Mouse (Mus musculus) CD4-positive helper T cell, adult 2 months (primary cell): Measurements from ENCODE around the gene Map3k7cl.
A peak's percentile ranks its signal among the peaks of the same experiment; 100 is the strongest.

Experiments
- DNase-seq: peaks from one replicate; pipeline ENCODE4 v3.0.0-alpha.2; 2012; ENCODE audit warnings: low read depth, missing footprints, low spot score

Gene Map3k7cl

DNA sequence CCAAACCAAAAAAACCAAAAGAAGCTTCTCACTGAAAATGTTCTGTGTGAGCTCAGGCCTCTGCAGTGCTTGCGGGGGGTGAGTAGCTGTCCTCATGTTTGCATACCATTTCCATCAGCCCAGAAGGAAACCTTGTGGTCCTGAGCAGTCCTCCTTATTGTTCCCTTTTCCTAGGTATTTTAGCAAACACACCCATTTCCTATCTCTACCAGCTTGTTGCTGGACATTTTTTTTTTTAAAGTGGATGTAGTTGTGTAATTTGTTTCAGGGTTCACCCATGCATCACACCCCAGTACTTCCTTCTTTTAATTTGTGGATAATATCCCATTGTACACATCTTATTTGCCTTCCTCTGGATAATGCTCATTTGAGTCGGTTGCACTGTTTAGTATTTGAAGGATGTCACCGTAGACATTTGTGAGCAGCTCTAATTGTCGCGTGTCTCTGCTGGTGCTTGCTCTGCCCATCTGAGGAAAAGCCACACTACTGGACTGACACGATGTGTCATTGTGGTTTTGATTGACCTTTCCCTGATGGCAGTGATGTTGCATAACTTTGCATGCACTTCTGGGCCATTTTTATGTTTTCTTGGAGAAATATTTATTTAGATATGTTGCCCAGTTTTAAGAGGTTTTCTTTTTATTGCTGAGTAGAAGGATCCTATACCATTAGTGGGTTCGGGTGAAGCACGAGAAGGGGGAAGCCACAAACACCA lies 32.6 kb downstream of the Map3k7cl start:
- DNase-seq: no peak

DNA sequence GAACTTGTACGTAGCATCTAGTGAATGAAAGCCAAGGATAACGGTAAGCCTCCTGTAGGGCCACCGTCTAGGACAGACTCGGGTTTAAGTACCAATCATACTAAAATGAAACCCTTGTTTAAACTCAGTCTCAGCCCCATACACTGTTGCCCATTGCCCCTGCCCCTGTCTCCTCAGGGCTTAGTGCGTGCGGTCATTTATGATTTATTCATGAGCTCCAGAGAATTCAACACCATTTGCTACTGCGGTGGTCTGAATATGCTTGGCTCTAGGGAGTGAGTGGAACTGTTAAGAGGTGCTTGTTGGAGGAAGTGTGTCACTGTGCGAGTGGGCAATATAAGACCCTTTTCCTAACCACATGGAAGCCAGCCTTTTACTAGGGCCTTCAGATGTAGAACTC lies 34.7 kb downstream of the Map3k7cl start:
- DNase-seq: no peak

DNA sequence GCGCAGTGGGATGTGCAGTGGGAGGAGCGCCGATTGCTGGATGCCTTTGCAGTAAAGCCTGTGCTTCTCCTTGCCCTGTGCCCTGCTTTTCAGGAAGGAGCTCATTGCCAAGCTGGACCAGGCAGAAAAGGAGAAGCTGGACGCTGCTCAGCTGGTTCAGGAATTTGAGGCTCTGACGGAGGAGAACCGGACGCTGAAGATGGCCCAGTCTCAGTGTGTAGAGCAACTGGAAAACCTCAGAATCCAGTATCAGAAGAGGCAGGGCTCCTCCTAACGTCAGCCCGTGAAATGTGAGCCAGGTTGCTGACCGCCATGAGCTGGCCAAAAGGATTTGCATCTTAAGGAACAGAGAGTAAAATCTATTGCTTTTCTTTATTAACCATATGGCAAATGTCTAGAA lies 41.0 kb downstream of the Map3k7cl start:
- no peak for DNase-seq

DNA sequence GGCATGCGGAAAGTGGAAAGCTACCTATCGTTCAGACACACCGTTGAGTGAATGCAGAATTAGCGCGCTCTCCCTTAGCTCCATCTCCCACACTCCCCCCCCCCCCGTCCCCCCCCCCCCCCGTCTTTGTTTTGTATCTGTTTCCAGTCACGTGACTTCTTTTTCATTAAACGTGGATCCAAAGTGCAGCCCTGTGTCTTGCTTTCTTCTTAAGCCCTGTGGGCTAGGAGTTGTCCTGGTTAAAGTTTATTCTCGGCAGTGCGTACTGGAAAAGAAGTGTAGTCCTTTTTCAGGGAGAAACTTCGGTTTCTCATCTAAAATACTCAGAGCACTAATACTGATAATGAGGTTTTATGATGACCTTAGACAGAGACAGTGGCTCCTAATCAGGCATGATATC lies 42.0 kb downstream of the Map3k7cl start:
- DNase-seq: no peak

DNA sequence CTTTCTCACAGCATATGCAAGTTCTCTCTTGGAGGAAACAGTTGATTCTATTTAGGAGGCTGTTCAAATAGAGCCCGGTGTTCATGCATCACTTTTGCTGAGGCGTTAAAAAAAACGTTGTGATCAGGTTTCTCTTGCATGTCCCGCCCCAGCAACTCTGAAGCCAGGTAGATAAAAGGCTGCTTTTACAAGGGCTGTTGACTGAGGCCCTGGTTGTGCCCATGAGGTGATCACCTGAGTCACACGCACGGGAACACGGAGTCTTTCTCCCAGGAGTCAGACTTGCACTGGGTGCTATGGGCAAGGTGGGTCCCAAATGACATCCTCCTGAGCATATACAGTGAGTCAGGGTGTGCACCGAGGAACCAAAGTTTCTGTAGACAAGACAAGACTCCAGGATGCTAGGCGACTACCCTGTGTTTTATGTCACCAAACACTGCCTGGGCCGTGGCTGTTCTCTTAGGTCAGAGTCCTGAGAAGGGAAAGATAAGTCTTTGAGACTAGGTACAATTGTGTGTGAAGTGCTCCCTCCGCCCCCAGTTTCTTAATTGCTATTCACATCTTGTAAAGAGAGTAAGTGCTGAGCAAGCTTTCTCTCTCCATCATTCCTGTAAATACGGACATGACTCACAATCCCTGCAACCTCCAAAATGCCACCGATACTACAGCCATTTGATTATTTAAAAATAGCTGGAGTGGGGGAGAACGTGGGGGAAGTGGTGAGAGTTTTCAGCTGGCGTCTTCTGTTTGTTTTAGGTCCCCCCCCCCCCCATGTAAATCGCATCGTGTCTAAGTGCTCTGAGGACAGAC lies 49.8 kb downstream of the Map3k7cl start:
- no peak for DNase-seq

DNA sequence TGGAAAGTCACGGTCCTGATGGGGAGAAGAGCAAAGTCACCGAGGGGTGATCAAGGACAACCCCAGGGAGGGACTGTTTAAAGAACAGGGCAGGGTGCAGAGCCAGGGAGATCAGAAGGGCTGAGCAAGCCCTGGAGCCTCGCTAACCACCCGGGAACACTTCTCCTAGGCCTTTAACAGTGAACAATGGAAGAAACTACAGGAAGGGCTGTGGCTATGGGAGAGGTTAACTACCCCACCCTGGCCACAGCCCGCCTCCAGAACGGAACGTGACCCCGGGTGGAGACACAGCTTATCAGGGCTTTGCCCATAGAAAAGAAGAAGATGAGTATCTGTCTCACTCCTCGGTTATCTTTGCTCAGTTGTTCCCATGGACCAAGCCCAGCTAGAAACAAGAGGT lies 50.9 kb downstream of the Map3k7cl start:
- no peak for DNase-seq

DNA sequence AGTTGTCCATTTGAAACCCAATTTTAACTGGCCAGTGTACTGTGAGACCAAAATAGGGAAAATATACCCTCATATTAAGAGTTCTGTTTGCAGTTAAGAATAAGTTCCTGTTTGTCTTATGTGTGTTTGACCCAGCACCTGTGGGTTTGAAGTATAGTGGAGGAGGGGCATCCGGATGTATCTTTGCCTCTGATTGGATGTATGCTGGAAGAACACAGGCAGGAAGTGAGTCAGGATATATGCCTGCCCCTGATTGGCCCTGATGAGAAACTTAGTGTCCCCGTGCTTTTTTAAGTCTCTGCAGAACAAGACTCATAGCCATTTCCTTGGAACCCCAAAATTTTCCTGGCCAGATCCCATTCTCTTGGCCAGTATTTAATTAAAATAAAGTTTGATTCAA lies 51.8 kb downstream of the Map3k7cl start:
- DNase-seq: peak; percentile 13

DNA sequence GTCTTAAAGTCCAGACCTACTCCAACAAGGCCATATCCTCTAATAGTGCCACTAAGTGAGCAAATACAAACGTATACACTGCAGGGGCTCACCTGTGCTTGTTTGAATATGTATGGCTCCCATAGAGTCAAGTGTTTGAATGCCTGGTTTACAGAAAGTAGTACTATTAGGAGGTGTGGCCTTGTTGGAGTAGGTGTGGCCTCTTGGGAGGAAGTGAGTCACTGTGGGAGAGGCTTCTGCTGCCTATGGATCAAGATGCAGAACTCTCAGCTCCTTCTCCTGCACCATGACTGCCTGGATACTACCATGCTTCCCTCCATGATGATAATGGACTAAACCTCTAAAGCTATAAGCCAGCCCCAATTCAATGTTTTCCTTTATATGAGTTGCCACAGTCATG lies 54.3 kb downstream of the Map3k7cl start:
- no peak for DNase-seq

DNA sequence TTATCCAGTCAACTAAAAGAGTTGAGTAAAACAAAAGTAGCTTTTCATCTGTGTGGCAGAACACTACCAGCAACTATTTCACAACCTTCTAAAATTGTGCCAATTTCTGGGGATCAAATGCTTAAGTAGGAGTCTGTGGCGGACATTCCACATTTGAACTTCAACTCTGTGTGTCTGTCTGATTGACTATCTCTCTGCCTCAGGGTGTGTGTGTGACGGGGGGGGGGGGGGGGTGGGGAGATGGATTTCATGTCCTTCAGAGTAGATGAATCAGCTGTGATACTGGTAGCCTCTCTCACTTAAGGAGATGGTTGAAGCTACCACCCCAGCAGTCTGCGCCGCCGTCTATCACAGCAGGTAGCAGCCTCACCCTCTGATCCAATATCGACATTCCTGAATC lies 54.8 kb downstream of the Map3k7cl start:
- no peak for DNase-seq

DNA sequence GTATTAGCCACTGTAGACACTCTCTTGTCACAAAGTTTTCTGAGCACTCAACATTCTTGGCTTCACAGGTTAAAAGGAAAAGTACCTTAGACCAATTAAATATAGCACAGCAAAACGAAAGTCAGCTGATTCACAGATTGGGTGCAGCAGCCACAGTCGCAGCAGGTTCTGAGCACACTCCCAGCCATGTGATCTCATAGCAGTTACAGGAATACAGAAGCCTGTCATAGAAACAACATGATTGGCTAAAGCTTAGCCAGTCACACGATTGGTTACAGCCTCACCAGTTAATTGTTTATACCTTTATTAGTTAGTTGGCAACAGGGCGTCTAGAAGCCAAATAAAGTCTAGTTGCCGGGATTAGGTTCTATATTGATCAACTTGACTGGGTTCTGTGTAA lies 57.0 kb downstream of the Map3k7cl start:
- no peak for DNase-seq

DNA sequence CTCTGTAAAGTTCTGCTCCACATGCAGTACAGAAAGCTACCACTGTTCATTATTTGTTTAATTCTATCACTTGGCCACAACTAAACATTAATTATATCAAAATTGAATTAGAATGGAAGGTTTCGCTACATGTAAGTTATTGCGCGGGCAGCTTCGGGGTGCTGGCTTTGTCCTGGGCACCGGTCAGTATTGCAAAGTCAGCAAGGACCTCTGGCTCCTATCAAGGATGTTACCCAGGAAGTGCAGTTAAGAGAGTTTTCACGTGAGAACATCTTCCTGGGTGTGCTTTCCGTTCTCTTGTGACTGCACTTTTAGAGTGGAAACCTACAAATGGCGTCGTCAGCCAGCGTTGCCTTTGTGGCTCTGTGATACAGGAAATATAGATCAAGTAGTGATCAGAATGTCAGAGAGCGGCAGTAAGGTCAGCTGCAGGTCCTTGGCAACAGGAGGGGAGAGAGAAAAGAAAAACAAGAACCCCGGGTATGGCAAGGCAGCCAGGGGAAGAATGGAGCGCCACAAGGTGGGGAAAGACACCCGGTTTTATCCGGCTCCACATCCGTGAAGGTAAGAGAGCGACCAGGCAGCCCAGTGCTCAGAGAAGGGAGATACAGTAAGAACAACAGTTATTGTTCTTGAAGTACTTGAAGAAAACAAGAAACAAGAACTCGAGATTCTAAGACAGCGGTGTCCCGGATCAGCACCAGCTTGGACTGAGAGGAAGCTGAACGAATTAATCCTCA lies 57.6 kb downstream of the Map3k7cl start:
- DNase-seq: peak; percentile 35

DNA sequence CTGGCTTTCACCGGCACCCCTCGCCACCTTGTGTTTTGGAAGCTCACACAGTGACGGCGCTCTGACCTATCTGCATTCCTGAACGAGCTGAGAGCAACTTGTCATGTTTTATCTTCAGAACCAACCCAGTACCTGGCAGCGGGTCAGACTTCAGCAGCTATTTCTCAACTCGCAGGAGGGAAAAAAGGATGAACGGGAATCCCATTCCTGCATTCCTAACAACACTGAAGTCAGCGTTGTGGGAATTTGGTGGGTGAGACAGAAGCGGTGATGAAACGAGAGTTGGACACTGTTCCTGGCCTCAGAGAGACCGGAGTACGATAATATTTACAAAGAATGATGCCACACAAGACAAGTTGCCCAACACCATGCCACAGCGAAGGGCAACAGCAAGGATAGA lies 58.3 kb downstream of the Map3k7cl start:
- no peak for DNase-seq

DNA sequence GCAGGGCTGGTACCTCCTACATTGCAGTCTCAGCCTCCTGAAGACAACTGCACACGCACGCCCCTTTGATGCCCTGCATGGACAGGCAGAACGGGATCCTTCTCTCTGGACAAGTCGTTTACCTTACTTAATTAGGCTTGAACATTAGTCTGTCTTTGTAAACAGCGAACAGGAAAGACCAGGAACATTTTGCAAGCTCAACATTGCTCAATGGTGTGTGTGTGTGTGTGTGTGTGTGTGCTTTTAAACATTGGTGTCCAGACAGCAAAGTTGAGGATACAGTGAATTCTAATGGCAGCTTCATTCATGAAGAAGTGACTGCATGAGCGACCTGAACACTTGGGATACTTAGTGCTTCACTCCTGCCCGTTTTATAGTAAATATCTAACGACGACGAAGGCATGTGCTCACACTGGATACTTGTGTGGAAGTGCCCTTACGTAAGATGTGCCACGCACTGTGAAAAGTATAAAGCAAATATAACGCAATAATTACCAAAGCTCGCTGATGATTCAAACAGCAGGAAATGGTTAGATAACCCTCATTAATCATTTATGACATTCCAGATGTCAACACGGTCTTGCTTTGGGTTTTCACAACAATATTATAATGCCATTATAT lies 59.2 kb downstream of the Map3k7cl start:
- DNase-seq: no peak

DNA sequence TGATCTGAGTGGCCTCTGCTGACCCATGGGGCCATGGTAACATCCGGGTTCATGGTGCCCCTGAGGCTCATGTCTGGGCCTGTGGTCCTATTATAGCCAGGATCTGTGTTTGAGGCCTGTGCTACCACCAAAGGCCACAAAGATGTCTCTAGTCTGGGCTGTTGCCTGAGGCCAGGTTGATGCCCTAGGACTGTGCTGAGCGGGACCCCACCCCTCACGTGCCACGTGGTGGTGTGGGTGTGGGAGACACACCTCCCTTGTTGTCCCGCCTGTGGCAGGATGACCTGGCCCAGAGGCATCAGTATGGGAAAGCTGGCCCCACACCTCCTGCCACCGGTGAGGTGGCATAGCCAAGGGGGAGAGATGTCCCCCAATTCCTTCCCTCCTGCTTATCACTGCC lies 64.2 kb downstream of the Map3k7cl start:
- DNase-seq: no peak

DNA sequence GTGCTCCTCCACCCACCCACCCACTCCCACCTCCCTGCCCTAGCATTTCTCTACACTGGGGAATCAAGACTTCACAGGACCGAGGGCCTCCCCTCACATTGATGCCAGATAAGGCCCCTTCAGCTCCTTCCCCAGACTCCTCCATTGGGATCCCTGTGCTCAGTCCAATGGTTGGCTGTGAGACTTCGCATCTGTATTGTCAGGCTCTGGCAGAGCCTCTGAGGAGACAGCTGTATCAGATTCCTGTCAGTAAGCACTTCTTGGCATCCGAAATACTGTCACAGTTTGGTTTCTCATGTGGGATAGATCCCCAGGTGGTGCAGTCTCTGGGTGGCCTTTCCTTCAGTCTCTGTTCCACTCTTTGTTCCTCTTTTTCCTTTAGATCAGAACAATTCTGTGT lies 68.1 kb downstream of the Map3k7cl start:
- DNase-seq: no peak

DNA sequence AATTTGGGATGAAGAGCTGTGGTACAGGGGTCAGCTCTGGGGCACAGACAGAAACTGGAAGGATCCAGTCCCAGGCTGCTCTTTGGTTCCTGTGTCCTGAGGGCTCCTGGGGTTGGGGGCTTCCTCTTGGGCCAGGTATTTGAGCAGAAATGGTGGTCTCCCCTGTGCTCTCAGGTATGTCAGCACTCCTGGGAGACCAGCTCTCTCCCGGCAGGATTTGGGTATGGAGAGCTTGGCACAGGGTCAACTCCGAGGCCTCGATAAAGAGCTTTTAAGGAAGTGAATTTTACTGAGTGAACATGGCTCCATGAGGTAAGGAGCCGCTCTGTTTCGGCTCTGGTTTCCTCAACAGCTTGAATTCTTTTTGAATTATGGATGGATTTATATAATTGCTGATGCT lies 70.8 kb downstream of the Map3k7cl start:
- no peak for DNase-seq

DNA sequence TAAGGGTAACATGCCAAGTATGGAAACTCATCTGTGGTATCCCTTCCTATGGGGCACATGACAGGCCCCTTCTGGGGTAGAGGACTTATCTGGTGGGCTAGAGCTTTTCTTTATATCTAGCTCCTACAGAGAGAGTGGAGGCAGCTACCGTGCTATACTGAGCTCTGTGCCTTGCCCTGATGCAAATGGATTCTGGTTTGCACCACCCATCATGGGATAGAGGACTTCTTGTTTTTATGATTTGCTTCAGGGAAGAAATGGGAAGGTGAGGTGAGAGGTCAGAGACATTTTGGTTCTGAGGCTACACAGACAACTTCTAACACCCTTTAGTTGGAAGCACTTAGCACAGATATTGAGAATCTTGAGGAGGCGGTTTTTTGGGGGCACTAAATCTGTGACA lies 71.8 kb downstream of the Map3k7cl start:
- no peak for DNase-seq

DNA sequence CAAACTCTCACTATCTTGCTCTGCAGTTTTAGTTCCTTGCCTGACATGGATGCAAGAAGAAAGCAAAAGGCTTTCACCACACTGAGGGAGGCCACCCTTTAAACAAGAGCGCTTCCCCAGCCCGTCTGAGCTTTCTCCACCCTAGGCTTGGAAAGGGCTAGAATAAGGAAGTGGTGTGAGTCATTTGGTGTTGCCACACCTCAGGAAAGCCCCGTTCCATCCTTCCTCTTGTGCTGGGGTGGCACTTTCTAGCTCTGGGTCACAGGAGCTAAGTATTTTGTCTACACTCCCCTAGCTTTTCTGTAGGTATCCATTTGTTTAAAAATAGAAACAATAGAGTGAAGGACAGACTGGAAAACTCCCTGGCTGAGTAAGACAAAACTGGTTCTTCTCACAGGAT lies 72.2 kb downstream of the Map3k7cl start:
- DNase-seq: no peak

DNA sequence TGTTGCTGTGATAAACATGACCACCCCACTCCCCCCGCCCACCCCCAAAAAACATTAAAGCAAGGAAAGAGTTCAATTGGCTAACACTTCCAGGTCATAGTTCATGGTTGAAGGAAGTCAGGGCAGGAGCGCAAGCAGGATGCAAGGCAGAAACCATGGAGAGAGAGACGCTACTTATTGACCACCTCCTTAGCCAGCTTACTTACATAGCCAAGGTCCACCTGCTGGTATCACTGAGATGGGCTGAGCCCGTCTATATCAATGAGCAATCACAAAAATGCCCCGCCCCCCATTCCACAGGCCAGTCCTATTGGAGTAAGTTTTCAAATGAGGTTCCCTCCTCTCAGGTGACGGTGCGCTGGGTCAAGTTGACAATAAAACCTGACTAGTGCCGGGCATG lies 72.7 kb downstream of the Map3k7cl start:
- no peak for DNase-seq

DNA sequence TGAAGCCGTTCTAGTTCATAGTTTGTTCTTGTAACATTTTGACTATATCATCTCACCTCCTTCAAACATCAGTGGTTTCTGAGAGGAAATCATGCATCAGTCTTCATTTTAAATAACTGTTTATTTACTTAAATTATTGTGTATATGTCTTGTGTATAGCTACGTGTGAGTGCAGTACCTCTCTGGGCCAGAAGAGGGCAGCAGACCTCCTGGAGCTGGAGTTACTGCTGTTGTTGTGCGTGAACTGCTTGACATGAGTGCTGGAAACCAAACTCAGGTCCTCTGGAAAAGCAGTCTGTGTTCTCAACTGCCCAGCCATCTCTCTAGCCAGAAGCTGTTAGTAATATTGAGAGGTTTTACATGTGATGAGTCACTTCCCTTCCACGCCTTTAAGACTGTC lies 73.6 kb downstream of the Map3k7cl start:
- DNase-seq: no peak

DNA sequence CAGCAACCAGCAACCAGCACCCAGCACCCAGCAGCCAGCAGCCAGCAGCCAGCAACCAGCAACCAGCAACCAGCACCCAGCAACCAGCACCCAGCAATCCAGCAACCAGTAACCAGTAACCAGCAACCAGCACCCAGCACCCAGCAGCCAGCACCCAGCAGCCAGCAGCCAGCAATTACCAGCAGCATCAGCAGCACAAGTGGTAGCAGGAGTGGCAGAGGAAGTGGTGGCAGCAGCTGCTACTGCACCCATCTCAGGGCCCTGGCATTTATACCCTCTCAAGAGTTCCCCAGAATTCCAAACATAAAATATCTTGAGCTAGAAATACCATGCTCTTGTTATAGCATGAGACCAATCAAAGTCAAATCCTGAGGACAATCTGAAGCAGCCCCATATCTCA lies 81.6 kb downstream of the Map3k7cl start:
- no peak for DNase-seq

DNA sequence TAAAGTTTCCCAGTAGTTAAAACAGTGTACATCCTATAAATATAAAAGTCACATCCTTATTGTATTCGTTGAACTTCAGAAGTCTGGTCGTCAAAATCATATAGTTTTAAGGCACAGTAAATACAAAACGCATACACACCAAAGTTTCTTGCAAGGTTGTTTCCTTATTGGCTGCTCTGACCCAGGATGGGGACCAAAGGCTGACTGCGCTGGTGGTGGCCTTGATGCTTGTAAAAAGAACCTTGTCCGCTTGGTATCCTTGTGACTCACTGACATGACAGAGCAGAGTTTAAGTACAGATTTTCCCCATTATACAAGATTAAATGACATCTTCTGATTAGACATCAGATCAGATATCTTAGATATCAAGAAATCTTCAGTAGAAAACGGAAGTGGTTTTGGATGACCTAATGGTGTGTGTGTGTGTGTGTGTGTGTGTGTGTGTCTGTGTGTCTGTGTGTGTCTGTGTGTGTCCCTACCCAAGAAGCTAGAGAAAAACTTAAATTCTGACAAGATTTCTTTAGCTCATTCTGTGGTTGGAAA lies 82.2 kb downstream of the Map3k7cl start:
- DNase-seq: no peak
